Mouse (Mus musculus) embryo, embryonic 10 days (tissue): ENCODE results near the gene Hemgn.
A peak's percentile ranks its signal among the peaks of the same experiment; 100 is the strongest.

Experiments
- DNase-seq: peaks from one replicate; pipeline ENCODE4 v3.0.0-alpha.2; 2015; ENCODE audit warnings: low spot score

Gene Hemgn

DNA sequence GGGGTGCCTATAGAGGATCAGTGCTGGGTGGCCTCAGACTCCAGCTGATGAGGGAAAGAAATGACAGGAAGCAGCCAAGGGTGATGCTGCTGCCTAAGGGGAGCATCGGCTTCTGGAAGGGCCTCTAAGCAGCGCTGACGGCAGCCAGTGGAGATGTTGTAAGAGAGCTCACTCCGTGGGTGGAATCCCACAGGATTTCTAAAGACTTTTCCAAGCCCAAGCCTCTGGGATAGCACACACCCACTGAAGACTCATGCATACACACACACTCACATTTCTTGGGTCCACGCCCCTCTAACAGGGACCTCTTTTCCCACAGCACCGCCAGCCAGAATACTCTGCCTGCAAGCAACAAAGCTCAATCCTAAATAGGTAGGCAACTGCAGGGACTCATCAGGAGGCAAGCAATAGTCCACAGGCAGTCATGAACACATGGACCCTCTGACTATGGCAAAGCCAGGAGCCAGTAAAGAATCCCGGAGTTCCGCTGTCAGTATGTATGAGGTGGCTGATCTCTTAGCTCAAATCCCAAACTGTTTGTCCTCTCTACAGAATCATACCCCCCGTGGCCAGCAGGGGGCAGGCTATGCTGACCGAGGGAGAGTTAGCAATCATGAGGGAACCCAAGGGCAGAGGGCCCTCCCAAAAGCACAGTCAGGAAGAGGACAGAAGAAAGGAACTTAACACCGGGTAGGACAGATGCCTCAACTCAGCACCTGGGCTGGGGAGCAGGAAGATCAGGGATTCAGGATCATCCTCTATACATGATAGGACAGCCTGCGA lies 56.8 kb downstream of the Hemgn start:
- DNase-seq, result peak; percentile 78

DNA sequence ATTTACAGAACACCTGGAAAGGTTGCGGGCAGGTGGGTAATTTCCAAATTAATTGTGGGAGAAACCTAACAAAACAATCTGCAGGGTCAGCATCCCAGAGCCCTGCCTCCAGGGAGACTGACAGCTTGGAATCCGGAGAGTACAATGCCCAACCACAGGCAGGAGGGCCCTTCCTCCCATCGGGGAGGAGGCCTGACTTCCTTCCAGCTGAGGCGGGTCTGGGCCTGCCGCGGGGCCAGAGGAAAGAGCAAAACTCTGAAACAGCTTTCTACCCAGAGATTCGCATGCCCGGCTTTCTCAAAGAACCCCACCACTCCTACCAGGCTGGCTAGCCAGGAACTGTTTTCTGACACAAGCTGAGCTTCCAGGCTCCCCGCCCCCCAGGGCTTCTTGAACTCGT lies 60.3 kb downstream of the Hemgn start:
- peak; percentile 52 for DNase-seq

DNA sequence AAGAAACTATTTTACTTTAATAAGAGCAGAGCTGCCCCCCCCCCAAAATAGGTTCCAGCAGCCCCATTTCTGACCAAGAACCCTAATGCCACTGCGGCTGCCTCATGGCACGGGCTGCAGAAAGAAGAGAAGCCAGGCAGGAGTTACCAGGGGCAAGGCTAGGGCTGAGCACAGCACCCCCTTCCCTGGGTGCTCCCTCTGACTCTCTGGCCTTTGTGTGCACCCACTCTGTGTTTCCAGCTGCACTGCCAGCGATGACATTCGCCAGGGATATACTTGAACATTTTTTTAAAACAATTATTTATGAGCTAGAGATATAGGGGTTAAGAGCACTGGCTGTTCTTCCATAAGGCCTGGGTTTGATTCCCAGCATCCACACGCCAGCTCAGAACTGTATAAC lies 63.8 kb downstream of the Hemgn start:
- no peak for DNase-seq

DNA sequence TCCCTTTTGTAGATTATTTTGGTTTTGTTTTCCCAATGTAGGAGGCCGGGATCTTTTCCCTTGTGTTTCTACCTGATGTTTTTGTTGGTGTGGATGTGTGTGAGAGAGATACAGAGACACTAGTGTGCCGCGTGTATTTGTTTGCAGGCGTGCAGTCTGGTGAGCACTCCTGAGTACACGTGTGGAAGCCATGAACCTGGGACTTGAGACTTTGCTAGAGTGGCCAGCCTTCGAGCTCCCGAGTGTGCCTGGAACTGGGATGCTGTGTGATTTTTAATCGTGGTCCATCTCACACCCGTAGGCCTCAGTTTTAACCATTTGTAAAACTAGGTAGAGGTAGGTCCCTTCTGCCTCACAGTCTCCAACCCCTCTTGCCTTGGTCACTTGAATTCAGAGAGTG lies 64.4 kb downstream of the Hemgn start:
- DNase-seq, result no peak

DNA sequence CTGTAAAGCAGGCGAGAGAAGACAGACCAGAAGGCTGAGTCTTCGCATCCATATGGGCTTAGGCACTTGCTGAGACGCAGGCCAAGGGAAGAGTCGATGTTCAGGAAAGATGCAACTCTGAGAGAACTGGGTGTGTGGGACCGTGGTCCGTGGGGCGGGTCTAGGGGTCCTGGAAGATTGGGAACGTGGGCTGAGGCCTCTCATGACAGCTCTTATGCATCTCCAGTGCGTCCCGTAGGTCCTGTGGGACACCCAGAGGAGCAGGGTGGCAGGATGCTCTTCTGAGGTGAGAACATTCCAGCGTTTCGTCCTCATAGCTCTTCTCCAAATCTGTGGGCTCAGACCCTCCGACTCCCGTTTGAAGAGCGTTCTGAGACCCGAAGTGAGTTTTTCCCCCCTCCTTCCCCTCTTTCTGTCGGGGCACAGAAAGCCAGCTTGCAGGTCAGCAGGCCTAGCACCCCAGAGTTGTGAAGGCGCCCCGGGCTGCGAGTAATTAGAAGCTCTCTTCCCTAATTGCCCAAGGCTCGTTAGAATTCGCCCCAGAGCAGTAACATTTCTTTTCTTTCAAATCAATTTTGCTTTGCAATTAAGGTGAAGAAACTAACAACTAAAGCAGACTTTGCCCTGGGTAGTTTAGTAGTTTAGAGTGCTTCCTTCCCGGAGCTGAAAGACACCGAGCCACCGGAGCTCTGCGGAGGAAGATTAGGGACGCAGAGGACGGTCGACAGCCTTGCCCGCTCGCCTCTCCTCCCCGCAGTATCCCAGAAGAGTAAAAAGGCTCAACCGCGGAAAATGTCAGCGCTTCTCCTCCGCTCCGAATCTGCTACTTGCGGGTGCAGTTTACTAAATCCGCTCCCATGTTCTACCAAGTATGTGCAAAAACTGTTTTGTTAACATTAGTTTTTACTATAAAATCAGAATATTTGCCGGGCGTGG lies 65.5 kb downstream of the Hemgn start:
- peak; percentile 37 for DNase-seq

DNA sequence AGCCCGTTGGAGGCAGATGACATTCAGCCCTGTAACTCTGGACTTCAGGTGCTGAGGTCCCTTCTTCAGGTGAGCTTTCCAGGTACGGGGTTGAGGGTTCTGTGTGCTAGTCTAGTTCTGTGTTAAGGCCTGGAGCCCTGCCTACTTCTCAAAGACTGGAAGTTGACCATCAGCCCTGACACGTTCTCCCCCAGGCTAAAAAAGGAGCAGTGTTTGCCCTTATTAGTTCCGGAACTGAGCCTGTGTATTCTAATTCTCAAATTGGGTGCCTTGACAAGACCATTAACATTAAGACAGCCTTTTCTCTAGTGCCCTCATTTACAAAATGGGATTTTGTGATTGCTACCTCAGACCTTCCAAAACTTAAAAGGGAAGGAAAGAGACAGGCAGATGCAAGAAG lies 66.2 kb downstream of the Hemgn start:
- no peak for DNase-seq

DNA sequence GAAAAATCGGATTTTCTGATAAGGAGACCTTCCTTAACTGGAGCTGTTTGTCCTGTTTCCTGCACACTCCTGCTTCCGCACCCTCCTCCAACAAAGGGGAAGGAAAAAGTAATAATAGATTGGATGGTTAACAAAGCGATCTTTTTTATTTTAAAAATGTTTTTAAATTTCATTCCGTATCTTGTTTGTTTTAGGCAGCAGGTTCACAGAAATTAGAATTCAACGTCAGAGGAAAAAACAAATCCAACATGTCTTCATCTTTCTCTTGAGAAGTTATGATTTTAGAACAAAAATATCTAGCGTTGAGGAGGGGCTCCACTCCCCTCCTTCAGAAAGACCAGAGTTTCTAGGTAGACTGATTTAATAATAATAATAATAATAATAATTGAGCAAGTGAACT lies 67.1 kb downstream of the Hemgn start:
- DNase-seq, result no peak

DNA sequence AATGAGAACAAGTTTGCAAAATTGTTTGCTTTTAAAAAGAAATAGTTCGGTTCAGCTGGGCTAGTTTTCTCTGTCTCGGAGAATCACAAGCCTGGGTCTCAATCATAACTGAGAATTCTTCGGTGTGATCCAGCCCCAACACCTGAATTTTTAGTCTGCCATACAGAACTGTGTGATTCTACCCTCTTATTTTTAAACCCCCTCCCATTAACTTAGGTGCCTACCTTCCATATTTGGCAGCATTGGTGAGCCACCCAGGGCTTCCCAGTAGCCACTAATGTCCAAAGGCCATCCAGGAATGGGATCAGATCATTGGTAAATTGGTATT lies 67.6 kb downstream of the Hemgn start:
- DNase-seq, result no peak

DNA sequence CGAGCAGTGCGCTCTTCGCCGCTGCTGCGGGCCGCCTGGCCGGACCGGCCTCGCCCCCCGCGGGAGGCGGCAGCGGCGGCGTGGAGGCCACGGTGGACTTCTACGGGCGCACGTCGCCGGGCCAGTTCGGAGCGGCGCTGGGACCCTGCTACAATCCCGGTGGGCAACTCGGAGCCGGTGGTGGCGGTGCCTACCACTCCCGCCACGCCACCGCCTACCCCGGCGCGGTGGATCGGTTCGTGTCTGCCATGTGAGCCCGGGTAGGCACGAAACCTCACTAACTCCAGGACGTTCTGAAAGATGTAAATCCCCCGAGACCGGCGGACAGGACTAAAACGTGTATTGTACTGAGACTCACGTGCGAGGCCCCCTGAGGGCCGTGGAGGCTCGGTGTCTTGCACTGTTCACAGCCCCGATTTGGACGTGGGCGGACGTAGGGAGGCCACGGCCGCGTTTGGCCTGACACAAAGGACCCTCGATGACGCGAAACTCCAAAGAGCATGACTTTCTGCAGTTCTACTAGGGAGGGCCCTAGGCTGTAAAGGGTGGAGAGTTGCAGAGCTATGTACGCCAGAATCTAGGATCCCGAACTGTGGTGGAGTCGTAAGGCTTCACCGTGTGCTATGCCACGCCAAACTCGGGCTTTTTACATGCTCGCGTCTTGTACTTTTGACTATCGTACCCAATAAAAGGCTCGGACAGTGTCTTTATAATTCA lies 68.1 kb downstream of the Hemgn start:
- DNase-seq, result peak; percentile 13

DNA sequence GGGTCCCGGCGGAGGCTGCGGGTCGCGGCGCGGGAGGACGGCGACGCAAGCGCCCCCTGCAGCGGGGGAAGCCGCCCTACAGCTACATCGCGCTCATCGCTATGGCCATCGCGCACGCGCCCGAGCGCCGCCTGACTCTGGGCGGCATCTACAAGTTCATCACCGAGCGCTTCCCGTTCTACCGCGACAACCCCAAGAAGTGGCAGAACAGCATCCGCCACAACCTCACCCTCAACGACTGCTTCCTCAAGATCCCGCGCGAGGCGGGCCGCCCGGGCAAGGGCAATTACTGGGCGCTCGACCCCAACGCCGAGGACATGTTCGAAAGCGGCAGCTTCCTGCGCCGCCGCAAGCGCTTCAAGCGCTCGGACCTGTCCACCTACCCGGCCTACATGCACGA lies 69.0 kb downstream of the Hemgn start:
- peak; percentile 67 for DNase-seq
